Mouse (Mus musculus) hindbrain, embryonic 11.5 days (tissue): ENCODE results near the gene Col23a1. TPM values are rescaled to one million over a fixed set of nuclear protein-coding genes. Genes with fewer than 3 reads are reported as not detected.
A peak's percentile ranks its signal among the peaks of the same experiment; 100 is the strongest.

Experiments used
- ATAC-seq: fragments of 200-750 bp; cut with Nextera tagmentation; 2 replicates; pipeline ENCODE4 v1.8.0; 2017; ENCODE audit warnings: mild to moderate bottlenecking, moderate TSS enrichment, moderate library complexity; ENCODE audit not compliant: low FRiP score
- DNase-seq: peaks from one replicate; pipeline ENCODE4 v3.0.0-alpha.2; 2015; ENCODE audit warnings: low spot score
- H3K27ac ChIP-seq: fragments of 300-500 bp; sonication (generic); 2 replicates; pipeline ENCODE4 v1.5.1; 2014; ENCODE audit warnings: mild to moderate bottlenecking, low read depth, low read length
- H3K27me3 ChIP-seq: fragments of 300-500 bp; sonication (generic); 2 replicates; pipeline ENCODE4 v1.6.1; 2014; ENCODE audit warnings: mild to moderate bottlenecking, low read length, moderate library complexity, mixed read lengths; ENCODE audit not compliant: control insufficient read depth, insufficient read depth
- H3K36me3 ChIP-seq: fragments of 300-500 bp; sonication (generic); 2 replicates; pipeline ENCODE4 v1.6.1; 2014; ENCODE audit warnings: mild to moderate bottlenecking, low read length, moderate library complexity, mixed read lengths; ENCODE audit not compliant: control insufficient read depth, insufficient read depth
- H3K4me1 ChIP-seq: fragments of 300-500 bp; sonication (generic); replicated peaks from 2 replicates; pipeline ENCODE4 v1.6.1; 2014; ENCODE audit warnings: low read length, mixed read lengths; ENCODE audit not compliant: control insufficient read depth, insufficient read depth
- H3K4me2 ChIP-seq: fragments of 300-500 bp; sonication (generic); replicated peaks from 2 replicates; pipeline ENCODE4 v1.6.1; 2014; ENCODE audit warnings: mild to moderate bottlenecking, low read depth, low read length
- H3K4me3 ChIP-seq: fragments of 300-500 bp; sonication (generic); 2 replicates; pipeline ENCODE4 v1.5.1; 2014; ENCODE audit warnings: low read depth, low read length
- H3K9ac ChIP-seq: fragments of 300-500 bp; sonication (generic); 2 replicates; pipeline ENCODE4 v1.6.1; 2014; ENCODE audit warnings: low read depth, low read length
- H3K9me3 ChIP-seq: fragments of 300-500 bp; sonication (generic); 2 replicates; pipeline ENCODE4 v1.6.1; 2016; ENCODE audit warnings: low read length; ENCODE audit not compliant: control insufficient read depth
- WGBS: fragments of 180-500 bp; shearing (Covaris S2); extraction: QIAGEN DNeasy Blood & Tissue Kit; methylation state at CpG from one replicate; pipeline ENCODE4 v1.1.7; 2014; 5-methylcytosine and 5-hydroxymethylcytosine counted together
- polyA plus RNA-seq: library from polyadenylated mRNA; unstranded; fragments of >200 nt; fragmentation: Nextera tagmentation; extraction: Ambion mirVana; gene quantifications from 2 replicates; pipeline ENCODE4 v1.2.1, GENCODE M21; 2014

The Col23a1 gene
- polyA plus RNA-seq, 1 experiment from 2014 or later = 9.7 TPM

- Histone ChIP-seq H3K4me3 (no peak overlapping the region), H3K27ac (no peak overlapping the region), H3K27me3 (no peaks in the 10 kb centered on the region), H3K36me3 (no peaks in the 10 kb centered on the region), H3K4me2 (no peak overlapping the region), H3K4me1 (no peaks in the 10 kb centered on the region), H3K9ac (no peak overlapping the region), H3K9me3 (no peaks in the 10 kb centered on the region)
- ATAC-seq = no peak
- no peak for DNase-seq
- 90% methylated on average over 7 of the region's 7 CpGs for WGBS
Observed at GRCm38 (mm10) chr11:51444649-51445048, 154.9 kb downstream of the Col23a1 start.

GRCm38 (mm10) chr11:51446711-51447425 lies 157.1 kb downstream of the Col23a1 start:
- Histone ChIP-seq H3K4me1 (no peaks in the 10 kb centered on the region), H3K9me3 (no peaks in the 10 kb centered on the region), H3K4me3 (no peak overlapping the region), H3K9ac (no peak overlapping the region), H3K4me2 (no peak overlapping the region), H3K36me3 (no peaks in the 10 kb centered on the region), H3K27me3 (no peaks in the 10 kb centered on the region), H3K27ac (no peak overlapping the region)
- DNase-seq (peak; percentile 62), ATAC-seq (no peak)
- 40% methylated on average over 6 of the region's 6 CpGs for WGBS

- Histone ChIP-seq H3K27ac (no peak overlapping the region), H3K9me3 (no peaks in the 10 kb centered on the region), H3K4me3 (no peak overlapping the region), H3K9ac (no peak overlapping the region), H3K27me3 (no peaks in the 10 kb centered on the region), H3K4me1 (no peaks in the 10 kb centered on the region), H3K4me2 (no peak overlapping the region), H3K36me3 (no peaks in the 10 kb centered on the region)
- WGBS = 71% methylated on average over 4 of the region's 4 CpGs
- ATAC-seq = no peak
- no peak for DNase-seq
Observed at GRCm38 (mm10) chr11:51448256-51448655, 158.5 kb downstream of the Col23a1 start.

- Histone ChIP-seq H3K27me3 (no peaks in the 10 kb centered on the region), H3K4me3 (no peak overlapping the region), H3K4me2 (no peak overlapping the region), H3K27ac (no peak overlapping the region), H3K9ac (no peak overlapping the region), H3K4me1 (no peaks in the 10 kb centered on the region), H3K9me3 (no peaks in the 10 kb centered on the region), H3K36me3 (no peaks in the 10 kb centered on the region)
- DNase-seq (peak; percentile 31), ATAC-seq (no peak)
- 21% methylated on average over 4 of the region's 4 CpGs for WGBS
Observed at GRCm38 (mm10) chr11:51448680-51449079, 159.0 kb downstream of the Col23a1 start.

- H3K9ac ChIP-seq = no peak overlapping the region
- 81% methylated on average over 7 of the region's 7 CpGs for WGBS
- no peak overlapping the region for H3K4me2 ChIP-seq
- H3K27me3 ChIP-seq = no peaks in the 10 kb centered on the region
- H3K9me3 ChIP-seq = no peaks in the 10 kb centered on the region
- no peaks in the 10 kb centered on the region for H3K4me1 ChIP-seq
- no peak for ATAC-seq
- H3K4me3 ChIP-seq = no peak overlapping the region
- H3K36me3 ChIP-seq = no peaks in the 10 kb centered on the region
- DNase-seq = no peak
- no peak overlapping the region for H3K27ac ChIP-seq
Observed at GRCm38 (mm10) chr11:51449881-51450280, 160.2 kb downstream of the Col23a1 start.

- no peaks in the 10 kb centered on the region for H3K4me1 ChIP-seq
- no peak overlapping the region for H3K4me3 ChIP-seq
- H3K9me3 ChIP-seq = no peaks in the 10 kb centered on the region
- H3K9ac ChIP-seq = no peak overlapping the region
- H3K27me3 ChIP-seq = no peaks in the 10 kb centered on the region
- WGBS = 83% methylated on average over 5 of the region's 5 CpGs
- DNase-seq = no peak
- no peaks in the 10 kb centered on the region for H3K36me3 ChIP-seq
- ATAC-seq = no peak
- no peak overlapping the region for H3K27ac ChIP-seq
- H3K4me2 ChIP-seq = no peak overlapping the region
Observed at GRCm38 (mm10) chr11:51451281-51451680, 161.6 kb downstream of the Col23a1 start.

- no peaks in the 10 kb centered on the region for H3K4me1 ChIP-seq
- H3K27ac ChIP-seq = no peak overlapping the region
Observed at GRCm38 (mm10) chr11:51451925-51452324, 162.2 kb downstream of the Col23a1 start.

GRCm38 (mm10) chr11:51453742-51454141 lies 164.0 kb downstream of the Col23a1 start:
- 90% methylated on average over 9 of the region's 9 CpGs for WGBS
- H3K9ac ChIP-seq = no peak overlapping the region
- H3K4me1 ChIP-seq = no peaks in the 10 kb centered on the region
- H3K9me3 ChIP-seq = no peaks in the 10 kb centered on the region
- H3K36me3 ChIP-seq = no peaks in the 10 kb centered on the region
- no peaks in the 10 kb centered on the region for H3K27me3 ChIP-seq
- H3K4me2 ChIP-seq = no peak overlapping the region
- H3K4me3 ChIP-seq = no peak overlapping the region
- ATAC-seq (no peak), DNase-seq (no peak)
- no peak overlapping the region for H3K27ac ChIP-seq

More at GRCm38 (mm10) chr11:51451925-51452324, 162.2 kb downstream of the Col23a1 start:
- no peaks in the 10 kb centered on the region for H3K27me3 ChIP-seq
- no peaks in the 10 kb centered on the region for H3K36me3 ChIP-seq
- WGBS = 64% methylated on average over 7 of the region's 7 CpGs
- H3K9me3 ChIP-seq = no peaks in the 10 kb centered on the region
- no peak overlapping the region for H3K4me3 ChIP-seq
- DNase-seq (no peak), ATAC-seq (no peak)
- no peak overlapping the region for H3K9ac ChIP-seq
- H3K4me2 ChIP-seq = no peak overlapping the region

- Histone ChIP-seq H3K27ac (no peak overlapping the region), H3K4me2 (no peak overlapping the region), H3K9me3 (no peaks in the 10 kb centered on the region), H3K9ac (no peak overlapping the region), H3K36me3 (no peaks in the 10 kb centered on the region), H3K4me3 (no peak overlapping the region), H3K4me1 (0 out of 2 replicates have a peak, but pooled peaks cover 2% of the 10 kb centered on the region), H3K27me3 (no peaks in the 10 kb centered on the region)
- peak; percentile 29 for DNase-seq
- no peak for ATAC-seq
Observed at GRCm38 (mm10) chr11:51455501-51455900, 165.8 kb downstream of the Col23a1 start.
